Comparison of ENCODE assay signal across 39 mouse cellular contexts in genomic region chrX:67883406-67883805, GRCm38 (mm10). TPM values are rescaled to one million over a fixed set of nuclear protein-coding genes. Genes with fewer than 3 reads are reported as not detected.
"Had no signal": no experiment of that assay in that cellular context is flagged by ENCODE, and none has a peak within 500 bp of the region (broad histone marks: within the 10 kb centered on the region; RNA-seq: fewer than 3 reads in every experiment).

No protein-coding gene starts in this region.

- H3K27ac ChIP-seq: embryonic facial prominence, embryonic 10.5 days; embryonic facial prominence, embryonic 12.5 days; embryonic facial prominence, embryonic 13.5 days; embryonic facial prominence, embryonic 15.5 days; forebrain, embryonic 10.5 days; forebrain, embryonic 12.5 days; forebrain, embryonic 13.5 days; forebrain, embryonic 15.5 days; gastrocnemius, adult 2 months; heart, adult 2 months; heart, embryonic 10.5 days had no signal

- H3K4me1 ChIP-seq: embryonic facial prominence, embryonic 10.5 days; embryonic facial prominence, embryonic 12.5 days; embryonic facial prominence, embryonic 13.5 days; embryonic facial prominence, embryonic 15.5 days; forebrain, embryonic 10.5 days; forebrain, embryonic 12.5 days; forebrain, embryonic 13.5 days; forebrain, embryonic 15.5 days; heart, embryonic 10.5 days had no signal

- H3K27me3 ChIP-seq: embryonic facial prominence, embryonic 12.5 days; embryonic facial prominence, embryonic 13.5 days; embryonic facial prominence, embryonic 15.5 days; forebrain, embryonic 12.5 days; forebrain, embryonic 13.5 days; forebrain, embryonic 15.5 days had no signal

- H3K36me3 ChIP-seq: embryonic facial prominence, embryonic 10.5 days; embryonic facial prominence, embryonic 12.5 days; embryonic facial prominence, embryonic 13.5 days; embryonic facial prominence, embryonic 15.5 days; forebrain, embryonic 10.5 days; forebrain, embryonic 12.5 days; forebrain, embryonic 15.5 days; heart, embryonic 10.5 days had no signal

- H3K9me3 ChIP-seq: embryonic facial prominence, embryonic 10.5 days; embryonic facial prominence, embryonic 12.5 days; embryonic facial prominence, embryonic 13.5 days; embryonic facial prominence, embryonic 15.5 days; forebrain, embryonic 10.5 days; forebrain, embryonic 12.5 days; forebrain, embryonic 13.5 days; forebrain, embryonic 15.5 days; heart, embryonic 10.5 days had no signal

- H3K4me2 ChIP-seq: embryonic facial prominence, embryonic 12.5 days; embryonic facial prominence, embryonic 13.5 days; embryonic facial prominence, embryonic 15.5 days; forebrain, embryonic 12.5 days; forebrain, embryonic 13.5 days; forebrain, embryonic 15.5 days had no signal

- ATAC-seq: forebrain, embryonic 13.5 days; forebrain, embryonic 14.5 days; forebrain, embryonic 15.5 days; forebrain, embryonic 16.5 days; forebrain, postnatal 0 days had no signal

- DNase-seq: cerebellum, adult 9-11 months; cerebellum, postnatal 10 days; cerebellum, postnatal 14 days; cerebellum, postnatal 25 days; cerebellum, postnatal 36 days; embryo, embryonic 11 days; forebrain, postnatal 0 days; gastrocnemius, adult 2 months; gastrocnemius, postnatal 10 days; gastrocnemius, postnatal 14 days; gastrocnemius, postnatal 25 days; gastrocnemius, postnatal 36 days; heart, adult 11 months; heart, adult 18-20 months; heart, adult 2 months had no signal

- H3K9ac ChIP-seq: embryonic facial prominence, embryonic 12.5 days; embryonic facial prominence, embryonic 13.5 days; embryonic facial prominence, embryonic 15.5 days; forebrain, embryonic 12.5 days; forebrain, embryonic 13.5 days; forebrain, embryonic 15.5 days; forebrain, postnatal 0 days had no signal

- H3K4me3 ChIP-seq: embryonic facial prominence, embryonic 10.5 days; embryonic facial prominence, embryonic 12.5 days; embryonic facial prominence, embryonic 13.5 days; embryonic facial prominence, embryonic 15.5 days; erythroblast, embryonic 14.5 days; forebrain, embryonic 10.5 days; forebrain, embryonic 12.5 days; forebrain, embryonic 13.5 days; forebrain, embryonic 15.5 days; gastrocnemius, adult 2 months; heart, adult 2 months; heart, embryonic 10.5 days had no signal

RNA-seq across cellular contexts. Expression of gene 4933436I01Rik, which starts 37.8 kb away (rescaled TPM):
- total RNA-seq: common myeloid progenitor, adult 5-6 weeks; forebrain, postnatal 0 days; gastrocnemius, adult 18-20 months; gastrocnemius, adult 2 months; gastrocnemius, adult 8-10 months; gastrocnemius, postnatal 10 days; gastrocnemius, postnatal 14 days; gastrocnemius, postnatal 25 days; gastrocnemius, postnatal 36 days; gastrocnemius, postnatal 4 days; granulocyte monocyte progenitor cell, adult 5-6 weeks; heart, adult 18-20 months; heart, adult 2 months; heart, adult 8-10 months had no signal
- polyA plus RNA-seq: cortical plate, adult 2 months; embryonic facial prominence, embryonic 10.5 days; embryonic facial prominence, embryonic 11.5 days; embryonic facial prominence, embryonic 12.5 days; embryonic facial prominence, embryonic 13.5 days; embryonic facial prominence, embryonic 14.5 days; embryonic facial prominence, embryonic 15.5 days; erythroblast, embryonic 14.5 days; forebrain, embryonic 10.5 days; forebrain, embryonic 11.5 days; forebrain, embryonic 12.5 days; forebrain, embryonic 13.5 days; forebrain, embryonic 14.5 days; forebrain, embryonic 15.5 days; forebrain, embryonic 16.5 days; forebrain, postnatal 0 days; frontal cortex, adult 2 months; gonadal fat pad, adult 2 months; heart, adult 2 months; heart, embryonic 10.5 days had no signal
